Mouse (Mus musculus) liver (tissue): ENCODE measurements around the gene Cnih2.
A peak's percentile ranks its signal among the peaks of the same experiment; 100 is the strongest.
"Not testable (repeated sequence)": the region's sequence is repeated elsewhere in the genome, so short reads cannot be mapped to it uniquely, and the experiment has no call there.

Experiments used
- DNase-seq: peaks from one replicate; pipeline ENCODE4 v3.0.0-alpha.2; 2020; ENCODE audit warnings: mixed read lengths

Gene Cnih2

GRCm38 (mm10) chr19:5093481-5094242 is 4.7 kb downstream of the Cnih2 start:
- no peak for DNase-seq

GRCm38 (mm10) chr19:5092083-5092482 is 6.2 kb downstream of the Cnih2 start:
- DNase-seq: no peak

- no peak for DNase-seq
Observed at GRCm38 (mm10) chr19:5089324-5089723, 9.0 kb downstream of the Cnih2 start.

DNA sequence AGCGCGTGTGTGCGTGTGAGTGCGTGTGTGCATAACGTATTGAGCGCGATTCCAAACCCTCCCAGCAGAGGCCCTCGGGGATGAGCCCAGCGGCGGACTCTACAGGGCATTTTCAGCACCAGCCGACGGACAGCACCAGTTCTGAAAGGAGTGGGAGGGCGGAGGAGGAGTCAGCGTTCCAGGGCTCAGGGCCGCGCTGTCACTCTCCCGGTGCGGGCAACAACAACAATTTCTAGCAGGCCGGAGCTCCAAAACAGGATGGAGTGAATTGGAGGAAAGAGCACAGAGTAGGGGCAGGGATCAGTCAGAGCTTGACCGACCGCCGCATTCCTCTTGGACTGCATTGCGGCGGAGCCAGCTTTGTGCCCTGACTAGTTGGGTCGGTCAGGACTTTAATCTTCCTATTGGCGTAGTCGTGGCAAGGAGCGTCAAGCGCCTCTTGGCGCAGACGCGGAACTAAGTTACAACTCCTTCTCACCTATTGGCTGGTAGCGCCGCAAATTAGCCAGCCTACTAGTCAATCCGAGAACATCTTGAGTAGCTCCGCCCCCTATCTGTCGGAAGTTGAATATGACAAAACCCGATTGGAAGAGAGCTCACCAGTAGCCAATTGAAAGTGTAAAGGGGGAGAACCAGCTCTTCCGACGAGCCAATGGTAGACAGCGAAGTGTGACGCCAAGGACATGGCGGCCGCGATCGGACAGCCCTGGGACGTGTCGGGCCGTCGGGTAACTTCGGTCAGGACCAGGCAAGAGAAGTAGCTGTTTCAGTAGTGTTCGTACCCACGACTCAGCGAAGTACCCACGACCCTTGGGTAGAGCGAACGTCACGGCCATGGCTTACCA is 10.2 kb downstream of the Cnih2 start, which contains the start of gene Yif1a:
TSS of gene Yif1a (plus strand) at position 655 of the 845 bp plus-strand sequence.
- DNase-seq: peak; percentile 92

DNA sequence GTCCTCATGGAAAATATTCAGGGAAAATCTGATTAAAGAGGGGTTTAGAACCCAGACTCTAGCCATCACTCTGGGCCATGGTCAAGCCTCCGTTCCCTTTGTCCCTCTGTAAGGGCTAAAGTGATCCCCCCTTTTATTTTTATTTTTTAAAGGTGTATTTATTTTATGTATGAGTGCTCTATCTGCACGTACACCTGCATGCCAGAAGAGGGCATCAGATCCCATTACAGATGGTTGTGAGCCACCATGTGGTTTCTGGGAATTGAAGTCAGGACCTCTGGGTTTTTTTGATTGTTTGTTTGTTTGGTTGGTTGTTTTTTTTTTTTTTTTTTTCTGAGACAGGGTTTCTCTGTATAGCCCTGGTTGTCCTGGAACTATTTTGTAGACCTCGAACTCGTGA is 11.8 kb downstream of the Cnih2 start:
- not testable (repeated sequence) for DNase-seq

GRCm38 (mm10) chr19:5085145-5085863 is 13.0 kb downstream of the Cnih2 start, which contains the start of gene Tmem151a:
TSS of gene Tmem151a (minus strand) at chr19:5085531.
- peak; percentile 59 for DNase-seq

DNA sequence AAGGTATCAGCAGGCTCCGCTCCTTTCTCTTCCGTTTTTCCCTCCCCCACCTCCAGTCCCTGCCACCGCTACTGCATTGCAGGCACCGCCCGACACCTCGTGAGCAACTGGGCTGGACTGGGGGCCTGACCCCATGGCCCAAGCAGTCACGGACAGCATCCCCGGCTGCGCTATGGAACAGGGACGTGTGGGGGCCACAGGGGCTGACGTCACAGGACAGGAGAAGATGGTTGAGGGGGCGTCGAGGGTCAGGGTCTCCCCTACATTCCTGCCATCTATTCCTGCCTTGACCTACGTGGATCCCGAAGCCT is 13.5 kb downstream of the Cnih2 start:
- DNase-seq: no peak

DNA sequence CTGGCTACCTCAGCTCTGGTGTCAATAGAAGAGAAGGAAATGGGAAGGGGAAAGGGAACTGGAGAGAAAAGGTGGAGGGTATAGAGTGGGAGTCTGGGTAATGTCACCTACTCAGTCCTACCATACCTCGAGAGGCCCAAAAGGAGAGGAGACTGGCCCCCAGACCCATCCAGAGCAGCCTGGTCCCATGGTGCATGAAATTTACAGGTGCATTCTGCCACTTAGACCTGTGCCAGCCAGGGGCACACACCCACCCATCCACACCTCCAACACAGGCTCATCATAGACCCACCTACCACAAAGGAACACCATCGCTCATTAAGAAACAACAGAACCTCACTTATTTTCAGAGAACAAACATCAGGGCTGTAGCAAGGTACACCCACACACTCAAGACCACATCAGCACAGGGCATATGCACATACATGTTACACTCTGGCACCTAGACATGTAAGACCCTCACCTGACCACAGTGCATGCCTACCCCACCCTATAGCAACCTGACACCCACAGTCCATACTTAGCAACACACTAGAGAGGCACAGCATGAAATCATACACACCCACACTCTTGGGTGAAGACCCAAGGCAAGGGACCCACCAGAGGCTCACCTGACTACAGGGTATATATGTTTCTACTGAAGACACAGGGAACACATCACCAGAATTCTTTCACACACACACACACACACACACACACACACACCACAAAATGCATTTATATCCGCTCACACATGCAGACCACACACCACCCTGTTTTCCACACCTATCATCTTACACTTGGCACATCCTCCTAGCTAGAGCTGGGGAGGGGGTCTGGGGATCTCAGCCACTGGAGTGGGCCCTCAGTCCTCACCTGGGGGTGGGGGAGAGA is 14.1 kb downstream of the Cnih2 start:
- no peak for DNase-seq

DNA sequence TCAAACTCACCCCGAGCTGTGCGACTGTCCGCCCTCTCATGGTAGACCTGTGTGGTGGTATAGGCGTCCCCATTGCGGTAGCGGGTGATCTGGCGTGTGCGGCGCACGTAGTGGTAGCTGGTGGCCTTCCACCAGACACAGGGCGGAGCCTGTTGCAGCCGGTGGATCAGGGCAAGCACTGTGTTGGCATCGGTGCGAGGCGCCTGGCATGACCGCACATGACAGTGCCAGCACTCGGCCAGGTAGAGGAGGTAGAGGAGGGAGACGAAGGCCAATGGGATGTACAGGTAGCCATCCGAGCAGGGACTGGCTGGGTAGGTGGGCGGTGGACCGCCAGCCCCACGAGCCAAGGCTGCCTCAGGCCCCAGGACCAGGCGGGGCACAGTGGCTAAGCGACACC is 15.7 kb downstream of the Cnih2 start:
- no peak for DNase-seq

DNA sequence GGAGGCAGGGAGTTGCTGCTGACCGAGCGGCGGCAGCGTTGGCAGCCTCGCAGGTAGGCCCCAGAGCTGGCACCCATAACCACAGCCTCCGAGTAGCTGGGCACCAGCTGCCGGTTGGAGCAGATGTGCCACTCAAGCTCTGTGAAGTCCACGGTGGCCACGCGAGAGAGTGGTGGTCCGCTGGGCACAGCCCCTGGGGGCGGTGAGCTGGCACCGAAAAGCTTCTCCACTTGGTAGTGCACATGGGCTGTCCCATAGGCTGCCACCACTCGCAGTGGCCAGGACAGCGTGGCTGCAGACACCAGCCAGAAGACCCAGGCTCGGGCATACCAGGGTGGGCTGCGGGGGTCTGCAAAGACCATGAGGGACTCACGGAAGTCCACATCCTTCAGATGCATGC is 16.3 kb downstream of the Cnih2 start:
- no peak for DNase-seq

DNA sequence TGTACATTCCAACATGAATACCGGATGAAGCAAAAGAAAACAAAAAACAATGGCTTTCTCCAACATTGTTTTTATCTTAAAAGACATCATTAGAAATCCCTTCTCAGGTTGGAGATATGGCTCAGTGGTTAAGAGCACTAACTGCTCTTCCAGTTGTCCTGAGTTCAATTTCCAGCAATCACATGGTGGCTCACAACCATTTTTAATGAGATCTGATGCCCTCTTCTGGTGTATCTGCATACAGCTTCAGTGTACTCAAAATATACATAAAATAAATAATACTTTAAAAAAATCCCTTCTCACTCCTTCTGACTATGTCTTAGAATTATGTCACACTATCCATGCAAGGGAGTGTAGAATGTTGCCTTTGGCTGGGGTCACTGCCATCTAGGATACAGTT is 19.0 kb downstream of the Cnih2 start:
- DNase-seq: no peak

GRCm38 (mm10) chr19:5073518-5073917 is 24.8 kb downstream of the Cnih2 start:
- DNase-seq: no peak

DNA sequence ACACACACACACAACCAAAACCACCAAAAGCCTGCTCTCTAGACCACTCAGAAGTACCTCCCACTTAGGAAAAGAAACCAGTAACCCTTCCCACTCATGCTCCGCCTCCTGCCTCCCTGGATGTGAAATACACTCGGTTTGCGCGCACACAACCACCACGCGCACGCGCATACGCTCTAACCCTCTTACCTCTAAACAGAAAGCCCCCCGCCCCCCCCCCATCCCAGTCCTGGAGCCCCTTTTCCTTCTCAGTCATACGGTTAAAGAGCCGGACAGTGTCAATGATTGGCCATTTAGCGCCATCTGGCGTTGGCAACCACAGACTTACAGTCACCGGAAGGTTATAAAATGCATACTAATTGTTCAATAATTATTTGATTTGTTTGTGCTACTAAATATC is 25.3 kb downstream of the Cnih2 start:
- peak; percentile 77 for DNase-seq

DNA sequence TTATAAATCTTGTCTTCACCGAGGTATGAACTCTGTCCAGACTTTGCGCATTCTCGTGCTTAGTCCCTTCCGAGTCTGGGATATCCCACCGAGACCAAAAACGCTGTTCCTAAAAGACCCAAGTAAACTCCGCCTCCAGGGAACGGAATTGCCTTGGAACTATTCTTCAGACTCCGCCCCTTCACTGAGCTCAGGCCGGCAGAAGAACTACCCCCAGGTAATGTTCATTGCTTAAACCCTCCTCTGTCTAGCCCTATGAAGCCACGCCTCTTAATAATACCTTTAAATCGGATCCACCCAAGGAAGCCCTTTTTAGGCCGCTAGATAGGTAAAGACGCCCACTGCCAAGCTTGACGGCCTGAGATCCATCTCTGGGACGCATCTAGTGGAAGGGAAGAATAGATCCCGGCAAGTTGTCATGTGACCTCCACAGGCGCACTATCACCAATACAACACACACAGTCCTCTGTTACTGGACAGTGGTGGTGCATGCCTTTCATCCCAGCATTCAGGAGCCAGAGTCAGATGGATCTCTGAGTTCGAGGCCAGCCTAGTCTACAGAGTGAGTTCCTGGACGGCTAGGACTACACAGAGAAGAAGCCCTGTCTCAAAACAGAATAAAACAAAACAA is 25.8 kb downstream of the Cnih2 start:
- DNase-seq: no peak

GRCm38 (mm10) chr19:5071545-5072369 is 26.6 kb downstream of the Cnih2 start:
- peak; percentile 90 for DNase-seq

- DNase-seq: no peak
Observed at GRCm38 (mm10) chr19:5071077-5071476, 27.2 kb downstream of the Cnih2 start.

DNA sequence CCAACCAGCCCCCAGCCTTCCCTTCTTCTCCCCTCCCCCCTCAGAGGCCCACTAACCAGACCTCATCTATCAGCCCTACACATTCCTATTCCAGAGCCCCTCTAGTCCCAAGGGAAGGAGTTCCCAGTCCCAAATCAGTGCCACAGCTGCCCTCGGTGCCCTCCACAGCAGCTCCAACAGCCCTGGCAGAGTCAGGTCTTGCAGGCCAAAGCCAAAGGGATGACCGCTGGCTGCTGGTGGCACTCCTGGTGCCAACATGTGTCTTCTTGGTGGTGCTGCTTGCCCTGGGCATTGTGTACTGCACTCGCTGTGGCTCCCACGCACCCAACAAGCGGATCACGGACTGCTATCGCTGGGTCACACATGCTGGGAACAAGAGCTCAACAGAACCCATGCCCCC is 28.3 kb downstream of the Cnih2 start:
- no peak for DNase-seq

DNA sequence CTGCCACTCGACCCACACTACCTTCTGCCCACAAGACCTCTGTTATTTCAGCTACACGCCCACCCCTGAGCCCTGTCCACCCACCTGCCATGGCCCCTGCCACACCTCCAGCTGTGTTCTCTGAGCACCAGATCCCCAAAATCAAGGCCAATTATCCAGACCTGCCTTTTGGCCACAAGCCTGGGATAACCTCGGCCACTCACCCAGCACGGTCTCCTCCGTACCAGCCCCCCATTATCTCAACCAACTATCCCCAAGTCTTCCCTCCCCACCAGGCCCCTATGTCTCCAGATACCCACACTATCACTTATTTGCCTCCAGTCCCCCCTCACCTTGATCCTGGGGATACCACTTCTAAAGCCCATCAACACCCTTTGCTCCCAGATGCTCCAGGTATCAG is 28.8 kb downstream of the Cnih2 start:
- no peak for DNase-seq

DNA sequence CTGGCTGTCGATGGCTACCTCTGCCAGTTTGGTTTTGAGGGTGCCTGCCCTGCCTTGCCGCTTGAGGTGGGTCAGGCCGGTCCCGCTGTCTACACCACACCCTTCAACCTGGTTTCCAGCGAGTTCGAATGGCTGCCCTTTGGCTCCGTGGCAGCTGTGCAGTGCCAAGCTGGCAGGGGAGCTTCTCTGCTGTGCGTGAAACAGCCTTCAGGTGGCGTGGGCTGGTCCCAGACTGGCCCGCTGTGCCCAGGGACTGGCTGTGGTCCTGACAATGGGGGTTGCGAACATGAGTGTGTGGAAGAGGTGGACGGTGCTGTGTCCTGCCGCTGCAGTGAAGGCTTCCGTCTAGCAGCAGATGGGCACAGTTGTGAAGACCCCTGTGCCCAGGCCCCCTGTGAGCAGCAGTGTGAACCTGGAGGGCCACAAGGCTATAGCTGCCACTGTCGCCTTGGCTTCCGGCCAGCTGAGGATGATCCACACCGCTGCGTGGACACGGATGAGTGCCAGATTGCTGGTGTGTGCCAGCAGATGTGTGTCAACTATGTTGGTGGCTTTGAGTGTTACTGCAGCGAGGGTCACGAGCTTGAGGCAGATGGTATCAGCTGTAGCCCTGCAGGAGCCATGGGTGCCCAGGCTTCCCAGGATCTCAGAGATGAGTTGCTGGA is 29.6 kb downstream of the Cnih2 start:
- no peak for DNase-seq

DNA sequence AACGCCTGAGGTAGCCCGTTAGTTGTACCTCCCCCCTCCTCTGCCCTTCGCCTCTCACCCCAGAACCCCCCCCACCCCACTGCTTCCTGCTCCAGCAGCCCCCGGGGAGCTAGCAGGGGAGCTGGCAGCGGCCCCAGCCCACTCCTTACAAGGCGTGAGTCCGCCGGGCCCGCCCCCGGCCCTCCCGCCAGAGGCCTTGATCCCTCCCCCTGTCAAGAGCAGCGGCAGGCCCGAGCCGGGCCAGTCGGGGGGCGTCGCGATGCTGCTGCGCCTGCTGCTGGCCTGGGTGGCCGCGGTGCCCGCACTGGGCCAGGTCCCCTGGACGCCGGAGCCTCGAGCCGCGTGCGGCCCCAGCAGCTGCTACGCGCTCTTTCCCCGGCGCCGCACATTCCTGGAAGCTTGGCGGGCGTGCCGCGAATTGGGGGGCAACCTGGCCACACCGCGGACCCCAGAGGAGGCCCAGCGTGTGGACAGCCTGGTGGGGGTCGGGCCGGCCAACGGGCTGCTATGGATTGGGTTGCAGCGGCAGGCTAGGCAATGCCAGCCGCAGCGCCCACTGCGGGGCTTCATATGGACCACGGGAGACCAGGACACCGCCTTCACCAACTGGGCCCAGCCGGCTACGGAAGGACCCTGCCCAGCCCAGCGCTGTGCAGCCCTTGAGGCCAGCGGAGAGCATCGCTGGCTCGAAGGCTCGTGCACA is 30.3 kb downstream of the Cnih2 start, which contains the start of gene Cd248:
TSS of gene Cd248 (plus strand) at position 212 of the 703 bp plus-strand sequence.
- DNase-seq: peak; percentile 74
